Mouse (Mus musculus) stomach, postnatal 0 days (tissue): ENCODE results near the gene Htr5b. TPM values are rescaled to one million over a fixed set of nuclear protein-coding genes. Genes with fewer than 3 reads are reported as not detected.
A peak's percentile ranks its signal among the peaks of the same experiment; 100 is the strongest.

Source experiments
- ATAC-seq: fragments of 200-750 bp; cut with Nextera tagmentation; 2 replicates; pipeline ENCODE4 v1.8.0; 2017; ENCODE audit not compliant: low FRiP score, low TSS enrichment
- DNase-seq: peaks from one replicate; pipeline ENCODE4 v3.0.0-alpha.2; 2016; ENCODE audit warnings: low spot score
- H3K27ac ChIP-seq: fragments of 300-500 bp; sonication (generic); replicated peaks from 2 replicates; pipeline ENCODE4 v1.5.1; 2014; ENCODE audit warnings: mild to moderate bottlenecking, control low read depth
- H3K27me3 ChIP-seq: fragments of 300-500 bp; sonication (generic); 2 replicates; pipeline ENCODE4 v1.6.1; 2014; ENCODE audit warnings: low read length; ENCODE audit not compliant: control insufficient read depth, insufficient read depth
- H3K36me3 ChIP-seq: fragments of 300-500 bp; sonication (generic); 2 replicates; pipeline ENCODE4 v1.6.1; 2014; ENCODE audit warnings: low read length, mixed read lengths; ENCODE audit not compliant: control insufficient read depth, insufficient read depth
- H3K4me1 ChIP-seq: fragments of 300-500 bp; sonication (generic); replicated peaks from 2 replicates; pipeline ENCODE4 v1.6.1; 2014; ENCODE audit warnings: antibody characterized with exemption; ENCODE audit not compliant: control insufficient read depth, insufficient read depth
- H3K4me2 ChIP-seq: fragments of 300-500 bp; sonication (generic); replicated peaks from 2 replicates; pipeline ENCODE4 v1.6.1; 2014; ENCODE audit warnings: low read depth, mild to moderate bottlenecking, control low read depth, moderate library complexity
- H3K4me3 ChIP-seq: fragments of 300-500 bp; sonication (generic); 2 replicates; pipeline ENCODE4 v1.5.1; 2014; ENCODE audit warnings: low read depth, low read length, control low read depth
- H3K9ac ChIP-seq: fragments of 300-500 bp; sonication (generic); 2 replicates; pipeline ENCODE4 v1.6.1; 2014; ENCODE audit warnings: mild to moderate bottlenecking, low read length, control low read depth, mixed read lengths
- H3K9me3 ChIP-seq: fragments of 300-500 bp; sonication (generic); 2 replicates; pipeline ENCODE4 v1.6.1; 2016; ENCODE audit warnings: low read length; ENCODE audit not compliant: control insufficient read depth
- CTCF ChIP-seq: IDR thresholded peaks from 2 replicates; pipeline ENCODE4 v1.5.1; 2016; ENCODE audit warnings: antibody characterized with exemption, low read depth, mild to moderate bottlenecking, moderate library complexity
- EP300 ChIP-seq: optimal IDR thresholded peaks from 2 replicates; pipeline ENCODE3; 2016; ENCODE audit warnings: antibody characterized with exemption
- WGBS: fragments of 180-500 bp; shearing (Covaris S2); extraction: QIAGEN DNeasy Blood & Tissue Kit; methylation state at CpG from one replicate; pipeline ENCODE4 v1.1.7; 2014; 5-methylcytosine and 5-hydroxymethylcytosine counted together
- polyA plus RNA-seq: library from polyadenylated mRNA; unstranded; fragments of >200 nt; fragmentation: Nextera tagmentation; extraction: Ambion mirVana; gene quantifications from 2 replicates; pipeline ENCODE4 v1.2.1, GENCODE M21; 2015

Gene Htr5b
- polyA plus RNA-seq, 1 experiment from 2014 or later = 0.10 TPM

GRCm38 (mm10) chr1:121463806-121464205 lies 64.5 kb downstream of the Htr5b start:
- ATAC-seq = peak; percentile 90
- no peak for TF ChIP-seq EP300
- TF ChIP-seq CTCF = no peak
- H3K4me3 ChIP-seq = no peak overlapping the region
- 60% methylated on average over 7 of the region's 7 CpGs for WGBS
- 0 out of 2 replicates have a peak overlapping the region, but pooled peaks have one; percentile 13 for H3K27ac ChIP-seq
- H3K9me3 ChIP-seq = no peaks in the 10 kb centered on the region
- peak; percentile 39 for DNase-seq
- H3K4me1 ChIP-seq = no peaks in the 10 kb centered on the region
- H3K4me2 ChIP-seq = no peak overlapping the region
- no peaks in the 10 kb centered on the region for H3K27me3 ChIP-seq
- H3K36me3 ChIP-seq = peaks cover 10% of the 10 kb centered on the region; the same call in 1 of the 2 replicates
- H3K9ac ChIP-seq = no peak overlapping the region

- TF ChIP-seq EP300 = no peak
- no peak for TF ChIP-seq CTCF
- peak; percentile 21 for DNase-seq
- 50% methylated on average over 1 of the region's 1 CpGs for WGBS
These were observed 65.6 kb downstream of the Htr5b start for GRCm38 (mm10) chr1:121462643-121463042.

GRCm38 (mm10) chr1:121461895-121462294 lies 66.4 kb downstream of the Htr5b start:
- 87% methylated on average over 7 of the region's 7 CpGs for WGBS
- Histone ChIP-seq H3K27me3 (no peaks in the 10 kb centered on the region), H3K9me3 (no peaks in the 10 kb centered on the region), H3K4me3 (no peak overlapping the region), H3K9ac (no peak overlapping the region), H3K27ac (no peak overlapping the region), H3K4me2 (no peak overlapping the region), H3K36me3 (peaks cover 10% of the 10 kb centered on the region; the same call in 1 of the 2 replicates), H3K4me1 (no peaks in the 10 kb centered on the region)
- DNase-seq = no peak
- ATAC-seq = no peak
- TF ChIP-seq EP300 = no peak
- TF ChIP-seq CTCF = no peak

More at GRCm38 (mm10) chr1:121462643-121463042, 65.6 kb downstream of the Htr5b start:
- no peak overlapping the region for H3K4me3 ChIP-seq
- no peak overlapping the region for H3K4me2 ChIP-seq
- no peaks in the 10 kb centered on the region for H3K9me3 ChIP-seq
- peak; percentile 73 for ATAC-seq
- H3K36me3 ChIP-seq = peaks cover 10% of the 10 kb centered on the region; the same call in 1 of the 2 replicates
- H3K4me1 ChIP-seq = no peaks in the 10 kb centered on the region
- H3K27me3 ChIP-seq = no peaks in the 10 kb centered on the region
- no peak overlapping the region for H3K9ac ChIP-seq
- H3K27ac ChIP-seq = no peak overlapping the region

- Histone ChIP-seq H3K36me3 (peaks cover 10% of the 10 kb centered on the region; the same call in 1 of the 2 replicates), H3K27ac (no peak overlapping the region), H3K4me2 (no peak overlapping the region), H3K4me3 (no peak overlapping the region), H3K27me3 (no peaks in the 10 kb centered on the region), H3K9me3 (no peaks in the 10 kb centered on the region), H3K9ac (no peak overlapping the region), H3K4me1 (no peaks in the 10 kb centered on the region)
- DNase-seq (no peak), ATAC-seq (no peak)
- TF ChIP-seq CTCF (peak; percentile 43), EP300 (no peak)
- 70% methylated on average over 6 of the region's 6 CpGs for WGBS
These were observed 68.2 kb downstream of the Htr5b start for GRCm38 (mm10) chr1:121460077-121460476.

Other genes starting within 250 kb of the Htr5b start
- 34.9 and 42.8 TPM in 2 replicates for gene Insig2, start 195.9 kb downstream of the Htr5b start, polyA plus RNA-seq
- gene Ccdc93, start 97.4 kb downstream of the Htr5b start, polyA plus RNA-seq = 4.6 and 4.7 TPM in 2 replicates
- 37.5 and 40.7 TPM in 2 replicates for gene Ddx18, start 39.5 kb upstream of the Htr5b start, polyA plus RNA-seq